Mouse (Mus musculus): ENCODE measurements around the gene 4930415O20Rik. TPM values are rescaled to one million over a fixed set of nuclear protein-coding genes. Genes with fewer than 3 reads are reported as not detected.

4930415O20Rik gene
- polyA plus RNA-seq, 1 experiment from 2014 or later = not detected

DNA sequence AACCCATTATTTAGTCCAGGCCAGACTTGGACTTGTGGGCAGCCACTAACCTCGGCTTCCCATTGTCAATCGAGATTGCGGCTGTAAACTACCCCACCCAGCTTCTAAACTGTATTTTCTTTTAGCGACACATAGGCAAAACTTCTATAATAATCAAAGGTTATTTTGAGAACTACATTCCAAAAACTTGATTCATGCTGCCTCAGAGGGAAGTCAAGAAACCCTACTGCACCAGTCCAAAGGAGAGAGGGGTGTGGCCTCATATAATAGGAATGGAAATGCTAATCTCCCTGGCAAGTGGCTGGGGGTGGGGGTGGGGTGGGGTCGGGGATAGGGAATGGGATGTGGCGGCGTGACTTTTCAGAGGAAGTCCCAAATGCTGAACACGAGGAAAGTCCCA is 55.3 kb downstream of the 4930415O20Rik start:
- H3K4me1 ChIP-seq = 0 out of 2 replicates have a peak, but pooled peaks cover 12% of the 10 kb centered on the region
- no peak overlapping the region for H3K4me3 ChIP-seq
- H3K4me2 ChIP-seq = no peak overlapping the region
- 21% methylated on average over 8 of the region's 8 CpGs for WGBS (ENCODE audit: insufficient replicate concordance)
- peaks cover 94% of the 10 kb centered on the region for H3K27me3 ChIP-seq (replicated peaks)
- ATAC-seq = no peak
- H3K27ac ChIP-seq = no peak overlapping the region
- H3K9me3 ChIP-seq (replicated peaks) = 0 out of 2 replicates have a peak, but pooled peaks cover 4% of the 10 kb centered on the region
- no peak overlapping the region for H3K9ac ChIP-seq
- no peaks in the 10 kb centered on the region for H3K36me3 ChIP-seq

DNA sequence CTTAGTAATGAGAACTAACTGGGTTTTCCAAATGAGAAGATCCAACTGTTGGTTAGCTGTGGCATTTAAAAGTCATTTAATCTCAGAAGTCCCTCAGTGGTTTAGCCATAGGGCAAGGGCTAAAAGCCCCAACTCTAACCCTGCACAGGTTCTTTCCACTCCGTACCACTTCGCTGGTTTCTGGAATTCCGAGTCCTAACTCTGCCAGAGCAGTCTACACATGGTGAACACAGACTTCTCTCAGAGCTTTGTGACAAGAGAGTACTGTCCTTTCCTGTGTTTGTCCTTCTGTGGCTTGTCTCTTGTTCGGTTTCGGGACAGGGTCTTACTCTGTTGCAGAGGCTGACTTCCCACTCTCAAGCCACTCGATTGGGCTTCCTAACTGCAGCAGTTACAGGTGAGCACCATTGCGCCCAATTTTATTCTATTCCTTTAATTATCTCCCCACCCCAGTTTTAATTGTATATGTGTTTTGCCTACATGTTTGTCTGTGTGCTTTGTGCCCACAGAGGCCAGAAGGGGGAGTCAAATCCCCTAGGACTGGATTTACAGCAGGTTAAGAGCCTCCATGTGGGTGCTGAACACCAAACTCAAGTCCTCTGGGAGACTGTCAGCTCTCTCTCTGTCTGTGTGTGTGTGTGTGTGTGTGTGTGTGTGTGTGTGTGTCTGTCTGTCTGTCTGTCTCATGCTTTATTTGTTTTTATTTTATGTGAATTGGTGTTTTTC is 55.8 kb downstream of the 4930415O20Rik start:
- no peak for ATAC-seq
- Histone ChIP-seq H3K4me1 (peaks cover 17% of the 10 kb centered on the region), H3K4me3 (no peak overlapping the region), H3K4me2 (no peak overlapping the region), H3K9me3 (replicated peaks) (0 out of 2 replicates have a peak, but pooled peaks cover 4% of the 10 kb centered on the region), H3K27ac (no peak overlapping the region), H3K36me3 (no peaks in the 10 kb centered on the region), H3K27me3 (replicated peaks) (peaks cover 94% of the 10 kb centered on the region), H3K9ac (no peak overlapping the region)
- 61% methylated on average over 7 of the region's 7 CpGs for WGBS (ENCODE audit: insufficient replicate concordance)

DNA sequence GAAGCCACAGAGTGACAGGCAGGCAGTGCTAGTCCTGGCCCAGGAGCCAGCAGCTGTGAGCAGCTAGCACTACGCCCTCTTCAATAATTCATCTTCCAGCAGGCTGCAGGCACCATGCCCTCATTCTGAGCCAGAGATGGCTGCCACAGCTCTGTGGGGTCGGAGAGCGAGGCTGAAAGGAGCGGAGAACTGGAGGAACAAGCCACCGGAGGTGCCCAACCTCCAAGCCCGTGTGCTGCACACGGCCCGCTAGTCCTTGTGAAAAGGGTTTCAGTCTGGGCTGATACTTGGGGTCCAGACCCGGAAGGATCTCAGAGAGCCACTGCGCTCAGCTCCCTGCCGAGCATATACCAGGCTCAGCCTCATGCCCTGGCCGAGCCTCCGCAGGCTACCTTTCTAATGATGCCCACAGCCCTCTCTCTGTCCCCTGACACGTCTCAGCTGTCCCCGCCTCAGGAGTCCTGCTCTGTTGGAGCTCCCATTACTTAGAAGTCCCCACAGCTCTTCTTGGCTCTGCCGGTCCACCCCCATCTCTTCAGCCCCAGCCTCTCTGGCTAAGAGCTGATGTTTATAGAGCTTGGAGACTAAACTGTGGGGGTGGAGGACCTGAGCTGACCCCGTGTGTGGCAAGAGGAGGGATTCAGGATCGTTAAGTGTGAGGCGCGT is 57.9 kb downstream of the 4930415O20Rik start:
- H3K27me3 ChIP-seq (replicated peaks) = peaks cover 95% of the 10 kb centered on the region
- peaks cover 37% of the 10 kb centered on the region for H3K4me1 ChIP-seq
- H3K9me3 ChIP-seq (replicated peaks) = 0 out of 2 replicates have a peak, but pooled peaks cover 4% of the 10 kb centered on the region
- no peak overlapping the region for H3K27ac ChIP-seq
- H3K36me3 ChIP-seq = no peaks in the 10 kb centered on the region
- 14% methylated on average over 20 of the region's 20 CpGs for WGBS (ENCODE audit: insufficient replicate concordance)
- H3K4me2 ChIP-seq = peak overlapping the region; percentile 23
- no peak overlapping the region for H3K9ac ChIP-seq
- H3K4me3 ChIP-seq = no peak overlapping the region
- 0 out of 2 replicates have a peak, but pooled peaks have one; percentile 23 for ATAC-seq

DNA sequence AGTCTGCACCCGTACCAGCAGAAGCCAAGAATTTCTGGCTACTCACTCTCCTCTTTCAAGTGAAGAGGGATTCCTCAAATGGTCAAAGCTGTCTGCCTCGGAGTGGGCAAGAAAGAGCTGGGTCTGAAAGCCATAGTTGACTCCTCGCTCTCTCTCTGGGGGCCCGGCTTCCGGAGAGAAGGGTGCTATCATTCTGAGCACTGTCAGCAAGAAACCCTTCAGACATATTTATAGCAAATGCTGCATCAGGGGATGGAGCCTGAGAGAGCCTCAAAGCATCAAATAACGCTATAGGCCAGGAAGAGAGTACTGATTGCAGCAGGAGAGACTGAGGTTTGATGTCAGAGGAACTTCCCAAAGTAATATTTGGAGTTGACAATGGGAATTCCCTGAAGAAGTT is 58.7 kb downstream of the 4930415O20Rik start:
- peaks cover 44% of the 10 kb centered on the region for H3K4me1 ChIP-seq
- no peak overlapping the region for H3K4me2 ChIP-seq
- H3K27ac ChIP-seq = no peak overlapping the region
- WGBS (ENCODE audit: insufficient replicate concordance) = 37% methylated on average over 6 of the region's 6 CpGs
- H3K9me3 ChIP-seq (replicated peaks) = 0 out of 2 replicates have a peak, but pooled peaks cover 4% of the 10 kb centered on the region
- H3K9ac ChIP-seq = no peak overlapping the region
- no peak for ATAC-seq
- H3K27me3 ChIP-seq (replicated peaks) = peaks cover 97% of the 10 kb centered on the region
- H3K4me3 ChIP-seq = no peak overlapping the region
- no peaks in the 10 kb centered on the region for H3K36me3 ChIP-seq

DNA sequence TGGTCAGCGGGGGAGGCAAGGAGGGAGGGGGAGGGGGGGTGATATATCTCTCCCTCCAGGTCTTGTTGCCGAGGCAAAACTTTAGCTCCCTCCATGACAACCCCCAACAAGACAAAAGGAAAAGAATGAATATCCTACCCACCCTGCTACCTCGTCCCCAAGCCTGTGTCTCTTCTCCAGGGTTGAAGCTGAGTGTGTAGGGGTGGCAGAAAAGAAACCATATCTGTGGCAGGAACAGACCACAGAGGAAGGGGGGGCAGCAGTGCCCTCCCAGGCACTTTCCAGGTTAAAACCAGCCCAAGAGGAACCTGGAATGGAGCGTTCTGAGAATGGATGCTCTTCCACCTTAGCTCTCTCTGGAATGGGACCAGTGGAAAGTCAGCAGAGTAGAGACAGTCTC is 59.7 kb downstream of the 4930415O20Rik start, which contains the start of gene Cacnb3:
Cacnb3 (plus strand) TSS at position 301 of the 400 bp plus-strand sequence.
- Histone ChIP-seq H3K4me2 (peak within 1 kb of the TSS; percentile 94), H3K27me3 (replicated peaks) (peaks cover 100% of the 10 kb centered on the region), H3K4me1 (peaks cover 54% of the 10 kb centered on the region), H3K9me3 (replicated peaks) (0 out of 2 replicates have a peak, but pooled peaks cover 4% of the 10 kb centered on the region), H3K27ac (no peak within 1 kb of the TSS), H3K36me3 (no peaks in the 10 kb centered on the region), H3K9ac (no peak within 1 kb of the TSS), H3K4me3 (peak within 1 kb of the TSS; percentile 26; the same call in 1 of the 2 replicates)
- no peak for ATAC-seq
- WGBS (ENCODE audit: insufficient replicate concordance) = 27% methylated on average over 4 of the region's 4 CpGs

DNA sequence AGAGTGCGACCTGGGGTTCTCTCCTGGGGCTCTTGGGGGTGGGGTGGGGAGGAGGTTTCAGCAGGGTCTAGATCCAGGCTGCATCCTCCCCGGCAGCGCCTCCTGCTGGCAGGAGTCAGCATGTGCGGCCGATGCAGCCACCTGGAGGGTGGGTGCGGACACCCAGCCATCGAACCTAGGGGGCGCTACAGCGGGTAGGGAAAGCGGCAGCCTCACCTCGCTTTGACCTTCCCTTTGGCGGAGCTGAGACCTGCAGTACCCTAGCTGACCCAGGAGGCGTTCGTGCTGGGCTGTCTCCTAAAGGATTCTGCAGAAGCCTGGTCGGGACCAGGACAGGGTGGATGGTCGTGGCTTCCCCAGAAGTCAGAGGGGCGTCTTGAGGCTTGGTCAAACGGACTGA is 60.7 kb downstream of the 4930415O20Rik start:
- Histone ChIP-seq H3K27ac (no peak overlapping the region), H3K9ac (no peak overlapping the region), H3K27me3 (replicated peaks) (peaks cover 100% of the 10 kb centered on the region), H3K4me1 (peaks cover 55% of the 10 kb centered on the region), H3K36me3 (no peaks in the 10 kb centered on the region), H3K4me2 (peak overlapping the region; percentile 94), H3K4me3 (peak overlapping the region; percentile 26; the same call in 1 of the 2 replicates), H3K9me3 (replicated peaks) (0 out of 2 replicates have a peak, but pooled peaks cover 4% of the 10 kb centered on the region)
- 2% methylated on average over 18 of the region's 18 CpGs for WGBS (ENCODE audit: insufficient replicate concordance)
- peak; percentile 35 for ATAC-seq

DNA sequence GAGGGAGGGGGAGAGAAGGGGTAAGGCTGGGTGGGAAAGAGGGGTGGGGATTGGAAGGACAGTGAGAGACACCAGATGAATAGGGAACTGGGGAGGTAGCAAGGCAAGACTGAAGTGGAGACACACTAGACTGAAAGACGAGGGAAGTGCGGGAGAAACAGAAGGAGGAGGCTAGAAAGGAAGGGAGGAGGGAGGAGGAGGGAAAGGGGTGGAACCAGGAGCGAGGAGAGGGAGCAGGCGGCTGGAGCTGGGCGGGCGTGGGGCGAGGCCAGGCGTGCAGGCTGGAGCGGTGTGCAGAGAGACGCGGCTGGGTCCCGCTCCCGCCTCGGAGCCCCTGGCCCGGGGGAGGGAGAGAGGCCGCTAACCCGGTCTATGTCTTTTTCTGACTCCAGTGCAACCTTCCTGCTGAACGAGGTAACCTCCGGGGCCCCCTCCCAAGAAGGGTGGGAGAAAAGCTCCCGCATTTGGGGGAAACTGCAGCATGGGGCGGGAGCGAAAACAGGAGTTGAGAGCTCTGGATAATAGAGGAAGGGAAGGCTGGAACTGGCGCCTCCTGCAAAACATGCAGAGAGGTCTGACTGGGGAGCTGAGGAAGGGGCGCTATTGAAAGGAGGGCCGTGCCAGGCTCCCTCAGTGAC is 61.4 kb downstream of the 4930415O20Rik start:
- Histone ChIP-seq H3K27me3 (replicated peaks) (peaks cover 100% of the 10 kb centered on the region), H3K27ac (no peak overlapping the region), H3K9me3 (replicated peaks) (no peaks in the 10 kb centered on the region), H3K4me3 (peak overlapping the region; percentile 26), H3K4me2 (peak overlapping the region; percentile 94), H3K4me1 (peaks cover 55% of the 10 kb centered on the region), H3K36me3 (no peaks in the 10 kb centered on the region), H3K9ac (no peak overlapping the region)
- whole genome bisulfite sequencing (ENCODE audit: insufficient replicate concordance) = 1% methylated on average over 25 of the region's 25 CpGs
- no peak for ATAC-seq

DNA sequence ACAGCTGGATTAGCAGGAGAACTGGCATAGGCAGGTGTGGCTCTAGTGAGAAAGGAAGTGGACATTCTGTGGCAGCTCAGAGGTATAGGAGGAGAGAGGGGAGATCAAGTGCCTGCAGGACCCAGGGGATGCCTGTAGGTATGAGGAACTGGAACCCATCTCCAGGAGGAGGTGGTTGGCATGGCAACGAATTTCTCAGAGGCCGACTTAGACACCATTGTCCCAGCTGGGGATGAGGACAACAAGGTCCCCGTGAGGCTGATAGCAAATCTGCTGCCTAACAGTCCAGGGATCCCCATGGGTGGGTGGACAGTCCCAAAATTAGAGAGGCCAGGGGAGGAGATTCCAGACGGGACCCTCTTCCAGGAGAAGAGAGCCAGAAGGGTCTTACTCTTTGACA is 62.1 kb downstream of the 4930415O20Rik start:
- Histone ChIP-seq H3K36me3 (no peaks in the 10 kb centered on the region), H3K27ac (no peak overlapping the region), H3K4me1 (peaks cover 55% of the 10 kb centered on the region), H3K9ac (no peak overlapping the region), H3K9me3 (replicated peaks) (no peaks in the 10 kb centered on the region), H3K27me3 (replicated peaks) (peaks cover 100% of the 10 kb centered on the region), H3K4me3 (peak overlapping the region; percentile 26; the same call in 1 of the 2 replicates), H3K4me2 (peak overlapping the region; percentile 94)
- 1% methylated on average over 4 of the region's 4 CpGs for WGBS (ENCODE audit: insufficient replicate concordance)
- no peak for ATAC-seq

DNA sequence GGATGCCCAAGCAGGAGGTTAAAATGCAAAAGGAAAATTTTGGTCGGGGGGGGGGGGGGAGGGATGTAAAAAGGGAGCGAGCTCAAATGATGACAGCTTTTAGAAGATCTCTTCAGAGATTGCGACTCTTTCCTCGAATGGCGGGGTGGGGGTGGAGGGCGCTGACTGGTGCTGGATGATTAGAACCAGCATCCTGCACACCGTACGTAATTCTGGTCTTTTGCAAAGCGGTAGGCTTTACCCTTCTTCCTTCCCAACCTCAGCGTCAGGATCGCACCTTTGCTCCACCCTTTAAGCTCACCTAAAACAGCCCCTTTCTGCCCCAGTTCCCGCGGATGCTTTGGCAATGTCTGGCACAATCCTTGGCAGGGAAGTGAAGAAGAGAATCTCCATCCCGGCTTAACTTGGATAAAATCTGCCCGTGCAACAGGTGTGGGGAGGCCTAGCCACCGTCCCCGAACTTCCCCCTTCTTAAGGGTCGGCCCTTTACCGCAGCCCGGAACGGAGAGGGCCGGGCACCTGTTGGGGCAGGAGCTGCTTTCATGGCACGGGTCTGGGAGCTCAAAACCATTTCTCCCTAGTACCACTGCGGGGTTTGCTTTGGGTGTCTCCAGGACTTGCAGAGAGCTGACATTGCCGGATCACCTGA is 63.1 kb downstream of the 4930415O20Rik start:
- ATAC-seq = no peak
- WGBS (ENCODE audit: insufficient replicate concordance) = 2% methylated on average over 25 of the region's 25 CpGs
- H3K9ac ChIP-seq = no peak overlapping the region

DNA sequence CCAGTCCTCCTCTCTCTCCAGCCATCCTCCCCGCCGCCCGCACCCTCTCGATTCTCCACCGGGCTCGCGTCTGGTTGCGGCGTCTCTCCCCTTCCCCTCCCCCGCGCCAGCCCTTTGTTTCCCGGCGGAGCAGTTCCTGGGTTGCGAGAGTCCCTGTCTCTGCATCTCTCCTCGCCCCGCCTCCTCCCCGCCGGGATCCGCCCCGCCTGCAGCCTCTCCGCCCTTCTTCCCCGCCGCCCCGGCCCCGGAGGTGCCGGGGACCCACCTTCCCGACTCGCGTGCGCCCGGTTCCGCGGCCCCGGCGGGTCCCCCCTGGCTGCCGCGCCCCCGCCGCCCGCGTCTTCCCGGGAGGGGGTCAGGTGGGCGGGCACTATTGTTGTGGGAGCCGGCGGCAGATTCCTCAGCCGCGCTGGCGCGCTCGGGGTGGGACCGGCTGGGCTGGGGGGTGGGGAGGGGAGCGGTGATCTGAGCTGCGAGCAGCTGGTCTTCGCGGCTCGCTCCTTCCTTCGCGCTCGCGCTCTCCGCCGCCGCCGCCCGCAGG is 63.8 kb downstream of the 4930415O20Rik start:
- 2% methylated on average over 53 of the region's 65 CpGs for WGBS (ENCODE audit: insufficient replicate concordance)
- no peak overlapping the region for H3K27ac ChIP-seq

More for the DNA sequence above, 63.1 kb downstream of the 4930415O20Rik start:
- peaks cover 98% of the 10 kb centered on the region for H3K27me3 ChIP-seq (replicated peaks)
- H3K4me3 ChIP-seq = peak overlapping the region; percentile 66
- peak overlapping the region; percentile 94 for H3K4me2 ChIP-seq
- peaks cover 48% of the 10 kb centered on the region for H3K4me1 ChIP-seq
- no peaks in the 10 kb centered on the region for H3K9me3 ChIP-seq (replicated peaks)
- no peak overlapping the region for H3K27ac ChIP-seq
- H3K36me3 ChIP-seq = no peaks in the 10 kb centered on the region

DNA sequence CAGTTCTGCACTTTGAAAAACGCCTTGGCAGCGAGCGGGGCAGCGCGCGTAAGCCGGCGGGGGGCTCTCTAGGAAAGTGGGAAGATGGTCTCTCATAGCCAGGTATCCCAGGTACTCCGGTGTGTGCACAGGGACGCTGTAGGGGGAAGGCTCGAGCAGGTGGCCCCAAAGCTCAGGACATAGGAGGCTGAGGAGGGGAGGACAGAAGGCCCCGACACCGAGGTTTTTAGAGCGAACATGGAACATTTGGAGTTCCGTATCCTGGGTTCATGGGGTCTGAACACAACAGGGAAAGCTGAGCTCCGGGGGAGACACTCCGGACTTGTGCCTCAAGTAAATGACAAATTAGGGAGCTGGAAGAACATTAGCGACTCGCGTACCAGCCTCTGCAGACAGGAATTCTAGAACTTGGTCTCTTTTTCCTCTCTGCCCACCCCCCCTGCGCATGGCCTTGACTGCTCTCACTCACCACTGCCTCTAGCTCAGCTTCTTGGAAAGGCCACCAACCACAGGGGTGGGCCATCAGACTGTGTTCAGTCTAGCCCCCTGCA is 64.6 kb downstream of the 4930415O20Rik start:
- H3K27ac ChIP-seq = no peak overlapping the region

More for the DNA sequence above, 63.8 kb downstream of the 4930415O20Rik start:
- Histone ChIP-seq H3K27me3 (replicated peaks) (peaks cover 98% of the 10 kb centered on the region), H3K4me2 (peak overlapping the region; percentile 94), H3K4me3 (peak overlapping the region; percentile 66), H3K9ac (peak overlapping the region; percentile 60), H3K4me1 (peaks cover 46% of the 10 kb centered on the region), H3K36me3 (no peaks in the 10 kb centered on the region), H3K9me3 (replicated peaks) (no peaks in the 10 kb centered on the region)
- no peak; the same call in 1 of the 2 replicates for ATAC-seq

More for the DNA sequence above, 64.6 kb downstream of the 4930415O20Rik start:
- ATAC-seq = no peak
- Histone ChIP-seq H3K4me1 (peaks cover 46% of the 10 kb centered on the region), H3K4me3 (peak overlapping the region; percentile 66), H3K9me3 (replicated peaks) (no peaks in the 10 kb centered on the region), H3K9ac (peak overlapping the region; percentile 60; the same call in 1 of the 2 replicates), H3K27me3 (replicated peaks) (peaks cover 98% of the 10 kb centered on the region), H3K36me3 (no peaks in the 10 kb centered on the region), H3K4me2 (peak overlapping the region; percentile 94)
- WGBS (ENCODE audit: insufficient replicate concordance) = 3% methylated on average over 21 of the region's 21 CpGs
